Mouse (Mus musculus): ENCODE measurements at regions not wholly inside any gene's neighbourhood (a gene's known extent, or its start where the extent isn't known, plus 50 kb on each side); places are given as distances from the start of the nearest gene placed in this dataset.
A peak's percentile ranks its signal among the peaks of the same experiment; 100 is the strongest.

DNA sequence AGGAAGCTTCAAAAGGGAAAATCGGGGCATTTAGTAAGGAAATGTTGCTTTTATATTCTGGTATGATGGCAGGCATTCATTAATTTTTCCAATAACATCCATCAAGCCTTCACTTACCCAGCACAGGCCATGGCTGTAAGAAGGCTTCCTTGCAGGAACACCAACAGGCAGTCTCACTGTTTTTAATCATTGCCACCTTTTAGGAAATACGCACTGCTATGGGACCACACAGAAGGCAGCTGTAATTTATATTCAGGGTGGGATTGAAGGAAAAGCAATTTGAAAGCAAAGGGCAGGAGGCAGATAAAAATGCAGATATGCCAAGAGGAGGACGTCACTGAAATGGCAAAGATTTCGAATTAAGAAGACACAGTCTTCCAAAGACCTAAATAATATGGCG is 937.8 kb downstream of the Adgrl2 start:
- ATAC-seq (ENCODE audit: low FRiP score, low TSS enrichment) (no peak), DNase-seq (no peak)
- Histone ChIP-seq H3K36me3 (ENCODE audit: control insufficient read depth, insufficient read depth, low read length) (no peaks in the 10 kb centered on the region), H3K4me1 (ENCODE audit: control insufficient read depth, insufficient read depth, low read length) (no peaks in the 10 kb centered on the region), H3K4me2 (ENCODE audit: low read length) (no peak overlapping the region), H3K27me3 (ENCODE audit: control insufficient read depth, insufficient read depth, low read length) (no peaks in the 10 kb centered on the region), H3K9ac (replicated peaks; ENCODE audit: low read length) (no peak overlapping the region), H3K9me3 (ENCODE audit: control insufficient read depth, low read length) (no peaks in the 10 kb centered on the region), H3K4me3 (replicated peaks; ENCODE audit: low read depth, low read length) (no peak overlapping the region), H3K27ac (replicated peaks; ENCODE audit: low read depth, low read length) (no peak overlapping the region)
- WGBS = 81% methylated on average over 5 of the region's 5 CpGs

DNA sequence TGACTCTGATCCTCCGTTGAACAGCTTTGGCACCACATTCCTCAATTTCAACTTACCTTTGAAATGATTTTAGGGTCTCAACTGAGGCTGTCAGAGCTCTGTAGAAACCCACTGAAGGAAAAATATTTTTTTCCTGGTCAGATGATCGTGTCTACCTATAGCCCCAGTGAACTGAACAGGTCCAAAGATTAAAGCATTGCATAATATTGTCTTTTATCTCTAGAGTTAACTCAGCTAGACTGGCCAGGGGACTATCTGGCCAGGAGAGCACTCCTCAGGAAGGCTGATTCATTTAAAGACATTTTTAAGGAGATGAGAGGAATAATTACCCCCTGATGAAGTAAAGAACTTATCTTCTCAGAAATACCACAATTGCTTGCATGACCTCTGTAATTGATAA is 942.1 kb downstream of the Adgrl2 start:
- H3K4me3 ChIP-seq (replicated peaks; ENCODE audit: low read depth, low read length) = no peak overlapping the region
- no peaks in the 10 kb centered on the region for H3K36me3 ChIP-seq (ENCODE audit: control insufficient read depth, insufficient read depth, low read length)
- H3K4me2 ChIP-seq (ENCODE audit: low read length) = no peak overlapping the region
- no peaks in the 10 kb centered on the region for H3K4me1 ChIP-seq (ENCODE audit: control insufficient read depth, insufficient read depth, low read length)
- DNase-seq = no peak
- no peak overlapping the region for H3K27ac ChIP-seq (replicated peaks; ENCODE audit: low read depth, low read length)
- H3K27me3 ChIP-seq (ENCODE audit: control insufficient read depth, insufficient read depth, low read length) = no peaks in the 10 kb centered on the region
- no peaks in the 10 kb centered on the region for H3K9me3 ChIP-seq (ENCODE audit: control insufficient read depth, low read length)
- WGBS = 90% methylated on average over 2 of the region's 2 CpGs
- H3K9ac ChIP-seq (replicated peaks; ENCODE audit: low read length) = no peak overlapping the region
- no peak for ATAC-seq (ENCODE audit: low FRiP score, low TSS enrichment)

DNA sequence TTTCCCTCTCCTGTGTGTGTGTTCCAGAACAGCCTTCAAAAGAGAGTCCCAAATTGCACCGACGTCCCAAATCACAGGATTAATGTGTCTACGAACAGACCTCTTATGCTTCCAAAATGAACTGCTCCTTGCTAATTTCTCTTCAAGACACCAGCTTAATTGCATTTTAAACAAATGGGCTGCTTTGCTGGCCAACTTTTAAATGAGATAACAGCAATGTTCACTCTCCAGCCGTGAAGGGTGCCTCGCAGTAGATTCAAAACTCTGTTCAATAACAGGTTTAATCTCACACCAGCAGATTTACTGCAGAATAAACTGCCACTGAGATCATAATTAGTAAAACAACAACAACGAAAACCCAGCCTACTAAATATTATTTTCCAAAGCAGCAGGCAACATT is 957.8 kb downstream of the Adgrl2 start:
- H3K36me3 ChIP-seq (ENCODE audit: control insufficient read depth, insufficient read depth, low read length) = no peaks in the 10 kb centered on the region
- H3K27me3 ChIP-seq (ENCODE audit: control insufficient read depth, insufficient read depth, low read length) = no peaks in the 10 kb centered on the region
- H3K9me3 ChIP-seq (ENCODE audit: control insufficient read depth, low read length) = no peaks in the 10 kb centered on the region
- no peak overlapping the region for H3K4me3 ChIP-seq (replicated peaks; ENCODE audit: low read depth, low read length)
- H3K4me1 ChIP-seq (ENCODE audit: control insufficient read depth, insufficient read depth, low read length) = no peaks in the 10 kb centered on the region
- DNase-seq (peak; percentile 20), ATAC-seq (ENCODE audit: low FRiP score, low TSS enrichment) (no peak)
- 70% methylated on average over 6 of the region's 6 CpGs for WGBS
- no peak overlapping the region for H3K27ac ChIP-seq (replicated peaks; ENCODE audit: low read depth, low read length)
- H3K9ac ChIP-seq (replicated peaks; ENCODE audit: low read length) = no peak overlapping the region
- no peak overlapping the region for H3K4me2 ChIP-seq (ENCODE audit: low read length)

DNA sequence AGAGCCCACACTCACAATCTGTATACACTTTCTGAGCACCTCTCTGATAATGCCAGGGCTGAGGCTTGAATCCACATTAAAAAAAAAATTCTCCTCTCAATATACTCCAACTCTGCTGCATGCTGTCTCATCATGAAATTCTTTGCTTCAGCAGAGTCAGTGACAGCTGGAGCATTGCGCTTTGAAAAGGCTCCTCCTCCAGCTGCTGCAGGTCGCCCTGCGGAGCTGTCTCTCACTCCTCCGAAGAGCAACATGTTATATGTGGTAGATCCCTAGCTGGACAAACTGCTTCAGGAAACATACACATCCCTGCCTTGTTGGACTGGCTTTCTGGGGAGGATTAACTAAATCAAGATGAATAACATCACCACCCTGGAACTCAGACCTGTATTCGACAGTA is 984.5 kb downstream of the Adgrl2 start:
- Histone ChIP-seq H3K9ac (replicated peaks; ENCODE audit: low read length) (no peak overlapping the region), H3K36me3 (ENCODE audit: control insufficient read depth, insufficient read depth, low read length) (no peaks in the 10 kb centered on the region), H3K9me3 (ENCODE audit: control insufficient read depth, low read length) (no peaks in the 10 kb centered on the region), H3K4me1 (ENCODE audit: control insufficient read depth, insufficient read depth, low read length) (no peaks in the 10 kb centered on the region), H3K4me2 (ENCODE audit: low read length) (no peak overlapping the region), H3K27me3 (ENCODE audit: control insufficient read depth, insufficient read depth, low read length) (no peaks in the 10 kb centered on the region), H3K27ac (replicated peaks; ENCODE audit: low read depth, low read length) (no peak overlapping the region), H3K4me3 (replicated peaks; ENCODE audit: low read depth, low read length) (no peak overlapping the region)
- no peak for DNase-seq
- ATAC-seq (ENCODE audit: low FRiP score, low TSS enrichment) = no peak
- WGBS = 62% methylated on average over 5 of the region's 5 CpGs

DNA sequence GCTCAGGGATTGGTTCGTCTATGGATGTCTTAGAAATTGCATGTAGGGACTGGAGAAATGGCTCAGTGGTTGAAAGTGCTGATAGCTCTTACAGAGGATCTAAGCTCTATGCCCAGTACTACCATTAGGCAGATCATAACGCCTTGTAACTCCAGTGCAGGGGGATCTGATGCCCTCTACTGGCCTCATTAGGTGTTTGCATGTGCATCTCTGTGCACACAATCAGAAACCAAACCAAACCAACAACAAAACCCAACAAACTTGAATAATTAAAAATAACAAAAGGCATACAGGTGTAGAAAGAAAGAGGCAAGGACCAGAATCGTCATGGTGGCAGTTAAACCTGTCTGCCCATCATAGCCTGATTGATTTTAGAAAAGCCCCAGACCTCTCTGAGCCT is 986.3 kb downstream of the Adgrl2 start:
- 65% methylated on average over 3 of the region's 3 CpGs for WGBS
- Histone ChIP-seq H3K36me3 (ENCODE audit: control insufficient read depth, insufficient read depth, low read length) (no peaks in the 10 kb centered on the region), H3K4me2 (ENCODE audit: low read length) (no peak overlapping the region), H3K27ac (replicated peaks; ENCODE audit: low read depth, low read length) (no peak overlapping the region), H3K9me3 (ENCODE audit: control insufficient read depth, low read length) (no peaks in the 10 kb centered on the region), H3K27me3 (ENCODE audit: control insufficient read depth, insufficient read depth, low read length) (no peaks in the 10 kb centered on the region), H3K4me3 (replicated peaks; ENCODE audit: low read depth, low read length) (no peak overlapping the region), H3K4me1 (ENCODE audit: control insufficient read depth, insufficient read depth, low read length) (no peaks in the 10 kb centered on the region), H3K9ac (replicated peaks; ENCODE audit: low read length) (no peak overlapping the region)
- ATAC-seq (ENCODE audit: low FRiP score, low TSS enrichment) (no peak), DNase-seq (no peak)

DNA sequence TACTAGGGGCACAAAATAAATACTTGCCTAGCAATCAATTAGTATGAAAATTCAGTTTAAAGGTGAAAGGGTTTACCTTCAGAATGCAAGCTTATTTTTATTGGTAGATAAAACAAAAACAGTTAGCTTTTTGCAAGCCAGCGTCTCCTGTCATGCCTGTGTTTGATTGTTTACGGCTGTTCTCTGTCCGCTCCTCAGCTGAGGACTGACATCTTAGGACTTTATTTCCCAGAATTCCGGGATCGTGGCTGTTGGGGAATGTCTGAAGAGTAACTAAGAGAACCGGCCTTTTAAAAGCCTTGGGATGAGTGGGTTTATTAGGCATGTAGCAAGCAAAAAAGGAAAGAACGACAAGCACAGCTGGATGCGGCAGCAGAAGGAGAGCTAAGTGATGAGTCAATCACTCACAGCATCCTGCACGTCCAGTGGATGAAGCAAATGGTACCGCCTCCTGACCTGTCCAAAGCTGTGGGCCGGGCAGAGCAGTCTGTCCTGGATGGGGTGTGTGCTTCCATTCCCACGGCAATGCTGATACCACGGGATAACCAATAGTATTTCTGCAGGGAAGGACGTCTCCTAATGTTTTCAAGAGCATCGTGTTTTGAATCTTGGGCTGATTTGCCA is 990.9 kb downstream of the Adgrl2 start:
- ATAC-seq (ENCODE audit: low FRiP score, low TSS enrichment) (no peak), DNase-seq (no peak)
- WGBS = 58% methylated on average over 15 of the region's 15 CpGs
- Histone ChIP-seq H3K9ac (replicated peaks; ENCODE audit: low read length) (no peak overlapping the region), H3K27me3 (ENCODE audit: control insufficient read depth, insufficient read depth, low read length) (no peaks in the 10 kb centered on the region), H3K4me1 (ENCODE audit: control insufficient read depth, insufficient read depth, low read length) (no peaks in the 10 kb centered on the region), H3K4me2 (ENCODE audit: low read length) (no peak overlapping the region), H3K4me3 (replicated peaks; ENCODE audit: low read depth, low read length) (no peak overlapping the region), H3K9me3 (ENCODE audit: control insufficient read depth, low read length) (no peaks in the 10 kb centered on the region), H3K27ac (replicated peaks; ENCODE audit: low read depth, low read length) (no peak overlapping the region), H3K36me3 (ENCODE audit: control insufficient read depth, insufficient read depth, low read length) (no peaks in the 10 kb centered on the region)

DNA sequence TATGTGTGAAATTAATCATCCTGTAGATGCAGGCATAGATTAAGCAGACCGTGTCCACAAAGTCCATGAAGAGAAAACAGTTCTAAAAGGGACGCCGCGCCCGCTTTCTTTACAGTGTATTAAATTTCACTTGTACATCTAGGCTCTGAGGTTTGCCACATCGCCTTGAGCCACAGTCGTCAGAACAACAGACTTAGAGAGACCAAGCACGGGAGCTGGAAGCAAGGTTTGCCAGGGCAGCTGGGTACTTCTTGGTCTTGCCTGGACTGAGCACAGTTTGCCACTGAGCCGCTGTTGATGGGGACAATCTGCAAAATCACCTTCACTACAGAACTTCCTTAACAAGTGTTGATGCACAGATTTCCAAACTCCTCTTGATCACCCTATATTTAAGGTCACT is 998.6 kb downstream of the Adgrl2 start:
- Histone ChIP-seq H3K4me3 (replicated peaks; ENCODE audit: low read depth, low read length) (no peak overlapping the region), H3K4me2 (ENCODE audit: low read length) (no peak overlapping the region), H3K9me3 (ENCODE audit: control insufficient read depth, low read length) (no peaks in the 10 kb centered on the region), H3K4me1 (ENCODE audit: control insufficient read depth, insufficient read depth, low read length) (0 out of 2 replicates have a peak, but pooled peaks cover 3% of the 10 kb centered on the region), H3K27me3 (ENCODE audit: control insufficient read depth, insufficient read depth, low read length) (no peaks in the 10 kb centered on the region), H3K36me3 (ENCODE audit: control insufficient read depth, insufficient read depth, low read length) (no peaks in the 10 kb centered on the region), H3K9ac (replicated peaks; ENCODE audit: low read length) (no peak overlapping the region), H3K27ac (replicated peaks; ENCODE audit: low read depth, low read length) (no peak overlapping the region)
- DNase-seq = no peak
- ATAC-seq (ENCODE audit: low FRiP score, low TSS enrichment) = no peak
- 70% methylated on average over 9 of the region's 9 CpGs for WGBS

DNA sequence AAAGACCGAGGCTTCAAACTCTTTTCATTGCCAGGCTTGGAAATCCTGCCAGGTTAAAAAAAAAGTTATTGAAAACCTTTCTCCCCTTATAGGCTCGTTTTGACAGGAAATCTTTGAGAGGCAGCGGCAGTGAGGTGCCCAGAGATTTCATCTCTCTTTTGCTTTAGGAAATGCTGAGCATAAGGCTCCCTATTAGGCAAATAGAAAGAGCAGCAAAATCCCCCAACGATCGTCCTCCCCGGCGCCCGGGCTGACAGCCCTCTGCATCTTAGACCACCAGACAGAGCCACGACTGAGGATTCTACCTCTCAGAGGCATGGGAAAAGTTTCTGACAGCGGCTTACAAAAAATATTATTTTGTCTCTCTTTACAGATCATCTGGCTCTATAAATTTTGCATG is 999.5 kb downstream of the Adgrl2 start:
- Histone ChIP-seq H3K4me3 (replicated peaks; ENCODE audit: low read depth, low read length) (no peak overlapping the region), H3K27me3 (ENCODE audit: control insufficient read depth, insufficient read depth, low read length) (no peaks in the 10 kb centered on the region), H3K4me2 (ENCODE audit: low read length) (peak overlapping the region; percentile 38), H3K9me3 (ENCODE audit: control insufficient read depth, low read length) (no peaks in the 10 kb centered on the region), H3K36me3 (ENCODE audit: control insufficient read depth, insufficient read depth, low read length) (no peaks in the 10 kb centered on the region), H3K9ac (replicated peaks; ENCODE audit: low read length) (no peak overlapping the region; the same call in 1 of the 2 replicates), H3K4me1 (ENCODE audit: control insufficient read depth, insufficient read depth, low read length) (0 out of 2 replicates have a peak, but pooled peaks cover 3% of the 10 kb centered on the region), H3K27ac (replicated peaks; ENCODE audit: low read depth, low read length) (no peak overlapping the region)
- ATAC-seq (ENCODE audit: low FRiP score, low TSS enrichment) (no peak), DNase-seq (peak; percentile 53)
- WGBS = 17% methylated on average over 10 of the region's 10 CpGs

DNA sequence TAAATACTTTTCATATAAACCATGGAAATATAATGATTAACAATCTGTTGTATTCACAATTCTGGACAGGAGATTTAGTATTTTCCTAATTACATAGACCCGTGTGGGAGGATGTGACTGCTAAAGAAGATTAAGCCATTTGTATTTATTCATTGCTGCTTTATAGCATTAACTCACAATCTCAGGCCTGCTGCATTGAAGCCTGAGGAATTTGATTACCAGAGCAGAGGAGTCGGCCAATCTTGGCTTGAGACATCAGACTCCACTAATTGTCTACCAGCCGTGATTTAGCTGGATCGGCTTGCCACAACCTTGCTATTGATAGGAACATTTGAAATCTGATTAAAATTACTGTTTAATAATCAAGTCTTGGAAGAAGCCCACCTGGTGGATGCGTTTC is 1007.5 kb downstream of the Adgrl2 start:
- no peak overlapping the region for H3K4me3 ChIP-seq (replicated peaks; ENCODE audit: low read depth, low read length)
- ATAC-seq (ENCODE audit: low FRiP score, low TSS enrichment) = no peak
- H3K36me3 ChIP-seq (ENCODE audit: control insufficient read depth, insufficient read depth, low read length) = no peaks in the 10 kb centered on the region
- no peak overlapping the region for H3K4me2 ChIP-seq (ENCODE audit: low read length)
- H3K4me1 ChIP-seq (ENCODE audit: control insufficient read depth, insufficient read depth, low read length) = 0 out of 2 replicates have a peak, but pooled peaks cover 3% of the 10 kb centered on the region
- no peaks in the 10 kb centered on the region for H3K27me3 ChIP-seq (ENCODE audit: control insufficient read depth, insufficient read depth, low read length)
- no peak overlapping the region for H3K27ac ChIP-seq (replicated peaks; ENCODE audit: low read depth, low read length)
- no peak overlapping the region for H3K9ac ChIP-seq (replicated peaks; ENCODE audit: low read length)
- H3K9me3 ChIP-seq (ENCODE audit: control insufficient read depth, low read length) = no peaks in the 10 kb centered on the region
- 35% methylated on average over 5 of the region's 5 CpGs for WGBS
- peak; percentile 45 for DNase-seq
